Mouse (Mus musculus) ovary, postnatal 10 days (tissue): ENCODE measurements at regions not wholly inside any gene's neighbourhood (a gene's known extent, or its start where the extent isn't known, plus 50 kb on each side); places are given as distances from the start of the nearest gene placed in this dataset.

Experiments used
- DNase-seq: peaks from one replicate; pipeline ENCODE4 v3.0.0; 2022; ENCODE audit warnings: low spot score

GRCm38 (mm10) chr16:30873493-30874211, 207.6 kb downstream of the Xxylt1 start:
- DNase-seq: no peak

GRCm38 (mm10) chr16:30875235-30875829, 205.9 kb downstream of the Xxylt1 start:
- DNase-seq: no peak

DNA sequence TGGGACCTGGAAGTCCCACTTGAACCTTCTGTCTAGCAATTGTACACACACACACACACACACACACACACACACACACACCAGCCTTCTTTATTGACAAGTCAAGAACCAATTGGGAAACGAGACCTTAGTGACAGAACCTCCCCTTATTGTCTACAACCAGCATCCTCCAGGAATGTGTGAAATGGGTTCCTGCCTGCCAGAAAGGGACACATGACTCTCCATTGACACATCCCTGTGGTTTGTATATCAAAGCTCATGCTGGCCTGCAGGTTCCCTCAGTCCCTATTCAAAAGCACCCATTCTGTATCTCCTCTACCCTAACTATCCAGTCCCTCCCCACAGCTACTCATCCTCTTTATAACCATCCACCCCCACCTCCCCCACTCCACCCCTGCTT, 202.4 kb downstream of the Xxylt1 start:
- no peak for DNase-seq

DNA sequence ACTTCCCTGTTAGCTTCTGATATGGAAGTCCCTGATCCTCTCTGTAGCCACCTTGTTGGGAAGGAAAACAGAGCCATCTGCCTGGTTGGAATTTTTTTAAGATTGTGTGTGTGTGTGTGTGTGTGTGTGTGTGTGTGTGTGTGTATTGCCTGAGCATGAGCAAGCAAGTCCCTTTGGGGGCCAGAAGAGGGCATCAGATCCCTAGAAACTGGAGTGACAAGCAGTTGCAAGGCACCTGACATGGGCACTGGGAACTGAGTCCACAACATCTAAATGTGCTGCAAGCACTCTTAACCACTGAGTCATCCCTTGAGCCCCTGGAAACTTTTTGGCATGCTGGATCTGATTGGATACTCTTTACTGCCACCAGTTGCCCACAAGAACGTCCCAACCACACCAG, 201.4 kb downstream of the Xxylt1 start:
- DNase-seq: no peak

DNA sequence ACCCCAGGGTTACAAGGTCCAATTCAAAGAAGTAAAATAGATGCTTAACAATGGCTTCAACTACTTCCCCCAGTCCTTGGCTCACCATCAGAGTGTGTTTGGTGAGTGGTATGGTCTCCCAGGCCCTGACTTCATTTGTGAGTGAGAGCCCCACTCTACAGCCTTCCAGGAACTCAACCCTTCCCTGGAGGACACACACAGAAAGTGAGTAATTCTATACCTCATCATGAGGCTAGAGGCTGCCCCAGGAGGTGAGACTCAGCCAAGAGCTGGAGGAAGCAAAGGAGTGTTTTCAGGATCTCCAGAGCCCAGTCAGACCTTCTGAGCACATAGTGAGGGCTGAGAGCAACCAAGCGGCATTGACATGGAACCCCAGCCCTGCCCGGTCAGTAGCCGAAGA, 200.6 kb downstream of the Xxylt1 start:
- DNase-seq: no peak

DNA sequence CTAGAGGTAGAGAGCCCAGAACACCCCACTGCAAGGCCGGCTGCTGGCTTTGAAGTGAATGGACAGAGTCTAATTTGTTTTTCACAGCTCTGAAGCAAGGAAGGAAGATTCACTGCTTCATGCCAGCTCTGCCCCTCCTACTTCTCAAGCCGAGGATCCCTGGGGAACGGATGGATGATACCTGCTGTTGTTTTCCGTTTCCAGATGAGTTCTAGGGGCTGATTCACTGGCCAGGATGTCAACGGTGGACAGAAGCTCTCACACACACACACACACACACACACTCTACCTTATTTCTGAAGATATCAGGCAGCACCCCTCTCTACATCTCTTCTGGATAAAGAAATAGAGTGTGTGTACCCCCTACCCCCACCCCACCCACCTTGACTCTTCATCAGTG, 200.0 kb downstream of the Xxylt1 start:
- no peak for DNase-seq

GRCm38 (mm10) chr16:30883490-30884188, 197.6 kb downstream of the Xxylt1 start:
- no peak for DNase-seq

- DNase-seq: no peak
Measured at GRCm38 (mm10) chr16:30884189-30884551, 197.1 kb downstream of the Xxylt1 start.

DNA sequence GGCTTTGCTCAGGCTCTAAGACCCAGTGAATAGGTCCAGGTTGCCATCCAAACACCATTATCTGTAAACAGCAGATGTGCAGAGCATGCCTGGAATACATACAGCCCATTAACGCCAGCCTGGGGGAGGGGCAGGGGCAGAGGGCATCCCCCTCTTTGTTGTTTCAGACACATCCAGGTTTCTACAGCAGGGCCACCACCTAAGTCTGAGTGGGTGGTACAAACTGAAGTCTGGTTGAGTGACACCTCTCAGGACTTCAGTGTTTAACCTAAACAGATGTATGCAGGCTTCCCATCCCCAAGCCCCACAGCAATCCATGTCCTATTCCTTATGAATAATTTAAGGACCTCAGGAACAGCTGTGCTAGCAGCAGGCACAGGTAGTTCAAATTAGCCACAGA, 194.2 kb downstream of the Xxylt1 start:
- DNase-seq: no peak

GRCm38 (mm10) chr16:30887536-30887935, 193.7 kb downstream of the Xxylt1 start:
- no peak for DNase-seq

DNA sequence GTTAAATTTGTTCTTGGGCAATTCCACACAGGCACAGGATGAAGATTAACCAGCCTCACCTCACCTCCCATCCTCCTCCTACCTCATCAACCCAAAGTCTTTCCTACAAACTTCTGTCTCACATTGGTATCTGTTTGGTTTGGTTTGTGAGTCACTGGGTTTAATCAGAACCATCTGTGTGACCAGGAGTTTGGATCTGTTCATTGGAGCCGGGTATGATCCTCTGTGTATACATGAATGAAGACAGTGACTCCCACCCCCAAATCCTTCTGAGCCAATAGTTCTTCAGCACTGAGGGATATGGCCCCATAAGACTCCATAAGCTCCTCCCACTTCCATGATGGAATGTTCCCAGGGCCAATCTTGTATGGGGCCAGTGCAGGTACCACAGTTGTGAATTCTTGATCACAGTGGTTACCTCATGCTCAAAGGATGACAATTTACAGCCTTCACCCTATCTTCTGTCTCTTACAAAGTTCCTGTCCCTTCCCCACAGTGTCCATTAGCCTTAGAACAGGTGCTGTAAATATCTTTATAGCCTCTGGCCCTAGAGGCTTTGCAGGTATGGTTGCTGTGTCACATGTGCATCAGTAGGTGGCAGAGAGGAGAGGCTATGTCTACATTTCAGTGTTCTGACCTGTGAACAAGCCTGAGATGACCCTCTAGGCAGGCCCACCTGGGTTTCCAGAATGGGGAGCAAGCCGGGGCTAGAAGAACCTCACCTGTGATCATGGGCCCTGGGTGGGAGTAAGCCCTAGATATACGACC, 192.5 kb downstream of the Xxylt1 start:
- DNase-seq: no peak

DNA sequence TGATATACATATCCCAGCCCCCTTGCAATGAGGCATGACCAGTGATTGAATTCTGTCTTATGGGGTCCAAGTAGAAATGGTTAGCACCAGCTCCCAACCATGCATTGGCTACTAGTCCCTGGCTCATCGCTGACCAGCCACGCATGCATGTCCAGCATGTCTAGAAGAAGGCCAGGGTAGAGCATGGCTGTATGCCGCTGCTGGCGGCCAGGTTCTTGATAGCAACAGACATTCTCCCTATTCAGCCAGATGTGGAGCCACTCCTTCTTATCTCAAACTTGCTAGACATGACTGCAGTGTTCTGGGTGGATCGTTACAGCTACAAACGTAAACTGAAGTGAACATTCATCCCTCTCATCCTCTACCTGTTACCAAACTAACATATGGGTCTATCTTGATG, 188.6 kb downstream of the Xxylt1 start:
- DNase-seq: no peak

- DNase-seq: no peak
Measured at GRCm38 (mm10) chr16:30894086-30894485, 187.1 kb downstream of the Xxylt1 start.

- DNase-seq: no peak
Measured at GRCm38 (mm10) chr16:30895021-30895420, 186.2 kb downstream of the Xxylt1 start.

DNA sequence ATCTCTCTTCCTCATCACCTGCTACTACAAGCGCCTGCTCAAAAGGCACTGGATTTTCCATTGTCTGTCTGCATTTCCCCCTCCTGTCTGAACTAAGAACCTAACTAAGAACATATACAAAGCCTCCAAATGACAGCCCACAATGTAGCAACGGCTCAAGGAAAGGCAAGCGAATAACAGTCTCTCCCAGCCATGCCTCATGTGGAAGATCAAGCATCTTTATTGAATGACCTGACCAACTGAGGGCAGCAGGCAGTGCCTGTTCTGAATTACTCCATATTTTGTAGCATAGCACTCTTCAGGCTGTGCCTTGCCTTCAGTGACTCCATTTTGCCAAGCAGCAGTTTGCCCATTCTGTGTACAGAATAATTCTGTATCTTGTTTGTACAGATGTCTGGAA, 183.9 kb downstream of the Xxylt1 start:
- DNase-seq: no peak

- DNase-seq: no peak
Measured at GRCm38 (mm10) chr16:30900121-30900520, 181.1 kb downstream of the Xxylt1 start.

GRCm38 (mm10) chr16:30901309-30901708, 179.9 kb downstream of the Xxylt1 start:
- DNase-seq: no peak
